Mouse (Mus musculus) spleen, postnatal 36 days (tissue): ENCODE measurements around the gene Clcf1.

Source experiments
- DNase-seq, 2 experiments: peaks; one replicate each; pipeline ENCODE4 v3.0.0; 2022; ENCODE audit warnings: low spot score in 2 of 2, mixed read lengths in 1 of 2

The Clcf1 gene

DNA sequence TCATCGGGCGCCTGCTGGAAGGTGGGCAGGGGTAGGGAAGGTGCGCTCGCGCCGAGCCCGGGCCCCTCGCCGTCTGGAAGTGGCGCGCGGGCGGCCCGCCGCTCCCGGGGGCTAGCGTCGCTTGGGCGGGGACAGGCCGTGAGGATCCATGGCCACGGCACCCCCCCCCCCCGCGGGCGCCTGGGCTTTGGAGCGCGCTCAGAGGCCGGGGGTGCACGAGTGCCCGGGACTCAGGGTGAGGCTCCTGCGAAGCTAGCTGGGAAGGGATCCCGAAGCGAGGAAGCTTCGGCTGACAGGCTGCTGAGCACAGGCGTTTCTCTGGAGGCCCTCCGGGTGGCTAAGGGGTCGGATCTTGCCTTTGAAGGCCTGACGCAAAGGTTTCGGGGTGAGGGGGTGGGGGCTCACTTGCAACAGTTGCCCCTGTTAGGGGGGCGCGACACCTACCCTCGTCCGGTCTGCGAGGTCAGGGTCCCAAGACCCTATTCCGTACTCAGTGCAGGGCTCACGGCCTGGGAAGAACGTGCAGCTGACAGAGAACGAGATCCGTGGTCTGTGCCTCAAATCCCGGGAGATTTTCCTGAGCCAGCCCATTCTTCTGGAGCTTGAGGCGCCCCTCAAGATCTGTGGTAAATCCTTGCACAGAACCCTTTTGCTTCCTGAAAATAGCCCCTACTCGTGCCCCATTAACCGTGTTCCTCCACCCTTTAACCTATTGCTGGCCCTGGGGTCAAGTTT is 21.6 kb upstream of the Clcf1 start:
- DNase-seq: no peak

- no peak for DNase-seq
These were observed 20.9 kb upstream of the Clcf1 start for GRCm38 (mm10) chr19:4193129-4193528.

- no peak for DNase-seq
These were observed 19.9 kb upstream of the Clcf1 start for GRCm38 (mm10) chr19:4194021-4194724.

DNA sequence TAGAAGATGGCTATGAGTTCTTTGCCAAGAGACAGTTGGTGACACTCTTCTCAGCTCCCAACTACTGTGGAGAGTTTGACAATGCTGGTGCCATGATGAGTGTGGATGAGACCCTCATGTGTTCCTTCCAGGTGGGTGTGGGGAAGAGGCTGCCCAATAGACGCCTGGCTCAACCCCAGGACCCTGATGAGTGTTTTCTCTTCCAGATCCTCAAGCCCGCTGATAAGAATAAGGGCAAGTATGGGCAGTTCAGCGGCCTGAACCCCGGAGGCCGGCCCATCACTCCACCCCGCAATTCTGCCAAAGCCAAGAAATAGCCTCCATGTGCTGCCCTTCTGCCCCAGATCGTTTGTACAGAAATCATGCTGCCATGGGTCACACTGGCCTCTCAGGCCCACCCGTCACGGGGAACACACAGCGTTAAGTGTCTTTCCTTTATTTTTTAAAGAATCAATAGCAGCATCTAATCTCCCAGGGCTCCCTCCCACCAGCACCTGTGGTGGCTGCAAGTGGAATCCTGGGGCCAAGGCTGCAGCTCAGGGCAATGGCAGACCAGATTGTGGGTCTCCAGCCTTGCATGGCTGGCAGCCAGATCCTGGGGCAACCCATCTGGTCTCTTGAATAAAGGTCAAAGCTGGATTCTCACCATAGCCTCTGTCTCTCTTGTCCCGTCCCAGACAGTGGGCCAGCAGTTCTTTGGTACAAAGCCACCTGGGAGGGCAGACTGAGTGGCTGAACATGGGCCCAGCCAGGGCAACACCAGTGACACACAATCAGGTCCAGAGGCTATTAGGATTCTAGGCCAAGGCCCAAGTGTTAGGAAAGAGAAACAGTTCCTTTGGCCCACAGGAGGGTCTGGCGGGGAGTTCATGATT is 19.0 kb upstream of the Clcf1 start:
- DNase-seq: no peak

- no peak for DNase-seq
These were observed 18.0 kb upstream of the Clcf1 start for GRCm38 (mm10) chr19:4196048-4196447.

DNA sequence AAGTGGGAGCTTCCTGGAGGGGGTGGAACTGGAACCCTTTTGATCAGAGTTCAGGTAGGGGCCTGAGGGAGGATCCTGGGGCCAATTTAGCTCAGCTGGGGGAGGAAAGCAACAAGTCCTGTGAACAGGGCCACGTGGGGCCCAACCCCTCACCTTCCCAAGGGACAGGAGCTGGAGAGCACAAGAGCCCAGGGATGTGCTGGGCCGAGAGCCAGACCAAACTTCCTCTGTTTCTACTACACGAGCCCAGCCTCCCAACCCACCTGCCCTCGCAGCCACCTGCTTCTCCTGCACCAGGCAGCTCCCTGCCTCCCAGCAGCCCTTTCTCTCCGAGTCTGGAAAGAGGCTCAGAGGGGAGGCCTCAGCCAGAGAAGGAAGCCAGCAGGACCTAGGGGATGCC is 17.5 kb upstream of the Clcf1 start:
- DNase-seq: no peak

DNA sequence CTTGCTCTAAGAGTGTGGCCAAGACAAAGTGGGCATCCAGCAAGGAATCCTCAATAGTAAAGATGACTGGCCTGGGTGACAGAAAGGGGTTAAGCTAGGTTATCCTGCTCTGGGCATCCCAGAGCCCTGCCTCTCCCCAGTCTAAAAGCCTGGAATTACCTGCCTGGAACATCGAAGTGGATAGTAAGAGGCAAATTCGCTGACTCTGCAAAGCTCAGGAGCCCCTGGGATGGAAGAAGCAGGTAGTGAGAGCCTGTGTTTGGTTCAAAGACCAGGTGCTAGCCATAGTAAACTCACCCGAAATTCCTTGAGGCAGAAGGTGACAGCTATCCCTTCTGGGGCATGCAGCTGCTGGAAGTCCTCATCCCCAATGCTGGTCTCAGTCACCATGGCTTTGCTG is 16.9 kb upstream of the Clcf1 start:
- DNase-seq: no peak

- peak; percentile 97 to 99 for DNase-seq
These were observed 12.6 kb upstream of the Clcf1 start, which contains the start of gene Rad9a for GRCm38 (mm10) chr19:4201291-4201909. Gene Rad9a, minus strand, starts transcription at chr19:4201662.

DNA sequence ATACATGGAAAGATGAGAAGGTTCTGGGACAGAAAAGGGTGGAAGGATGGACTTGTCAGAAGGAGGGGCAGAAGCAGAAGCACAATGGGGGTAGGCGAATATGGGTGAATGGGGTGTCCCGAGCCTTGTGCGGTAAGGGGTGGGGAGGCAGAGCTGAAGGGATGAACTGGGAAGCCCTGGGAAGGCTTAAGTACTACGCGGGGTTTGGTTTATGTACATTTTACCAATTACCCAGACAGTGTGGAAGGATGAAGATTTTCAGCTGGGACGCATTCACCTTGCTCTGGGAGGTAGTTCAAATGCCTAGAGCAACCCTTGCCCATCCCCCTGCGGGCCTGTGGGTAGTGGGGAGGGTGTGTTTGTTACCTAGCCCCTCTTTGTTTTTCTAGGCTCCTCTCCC is 11.9 kb upstream of the Clcf1 start:
- DNase-seq: no peak

GRCm38 (mm10) chr19:4203148-4203547 is 10.9 kb upstream of the Clcf1 start:
- DNase-seq: peak; percentile 65 to 72

- peak; percentile 74 to 79 for DNase-seq
These were observed 10.3 kb upstream of the Clcf1 start for GRCm38 (mm10) chr19:4203604-4204326.

GRCm38 (mm10) chr19:4204889-4205288 is 9.1 kb upstream of the Clcf1 start:
- DNase-seq: no peak

DNA sequence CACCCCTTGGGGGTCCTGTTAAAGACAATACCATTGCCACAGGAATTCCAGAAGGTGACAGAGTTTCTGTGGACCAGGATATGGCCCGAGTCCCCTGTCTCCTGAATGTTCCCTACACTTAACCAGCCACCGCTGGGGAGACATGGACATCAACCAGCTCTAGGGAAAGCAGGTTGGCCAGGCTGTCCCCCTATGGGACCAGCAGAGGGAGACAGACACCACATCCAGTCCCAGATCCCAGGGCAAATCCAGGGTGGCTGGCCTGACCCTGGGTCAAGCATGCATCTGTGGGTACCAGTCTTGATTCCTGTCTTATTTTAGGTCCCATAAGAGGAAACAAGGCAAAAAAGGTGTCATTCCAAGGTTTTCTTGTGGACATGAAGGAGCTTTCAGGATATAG is 7.1 kb upstream of the Clcf1 start:
- DNase-seq: peak; percentile 63 to 69

- no peak for DNase-seq
These were observed 5.5 kb upstream of the Clcf1 start for GRCm38 (mm10) chr19:4208563-4208962.

- no peak for DNase-seq
These were observed 2.0 kb upstream of the Clcf1 start for GRCm38 (mm10) chr19:4211891-4212588.

- no peak for DNase-seq
These were observed 489 bp upstream of the Clcf1 start for GRCm38 (mm10) chr19:4213524-4213974.

- peak in 1 of 2 experiments; percentile 15 for DNase-seq
These were observed 873 bp downstream of the Clcf1 start for GRCm38 (mm10) chr19:4214771-4215450.

- no peak for DNase-seq
These were observed 1.4 kb downstream of the Clcf1 start for GRCm38 (mm10) chr19:4215451-4215840.

DNA sequence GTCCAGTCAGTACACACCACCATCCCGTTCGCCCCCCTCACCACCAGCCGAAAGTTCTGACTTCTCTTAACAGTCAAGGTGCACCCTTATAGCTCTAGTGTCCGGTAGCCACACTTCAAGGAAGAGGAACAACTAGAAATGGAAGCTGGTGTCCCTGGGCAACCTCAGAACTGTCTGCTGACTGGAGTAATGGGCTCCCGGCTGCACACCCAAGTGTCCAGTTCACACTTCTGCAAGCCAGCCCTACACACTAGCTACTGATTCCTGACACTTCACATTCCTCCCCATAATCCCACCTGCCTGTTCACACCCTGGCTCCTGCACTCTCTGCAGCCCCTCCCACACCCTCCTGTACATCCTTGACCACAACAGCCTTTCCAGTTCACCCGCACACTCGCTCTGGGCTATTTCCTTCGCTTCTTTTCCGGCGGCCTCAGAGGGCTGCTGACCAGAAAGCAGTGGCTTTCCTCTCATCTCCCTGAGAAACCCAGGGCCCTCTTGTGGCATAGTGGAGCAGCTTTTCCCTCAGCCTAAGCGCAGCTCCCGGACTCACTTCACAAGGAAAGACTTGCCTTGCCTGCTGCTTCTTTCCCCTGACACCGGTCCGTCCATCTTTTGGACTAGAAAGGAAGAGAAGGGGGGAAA is 2.1 kb downstream of the Clcf1 start:
- no peak for DNase-seq
